Mouse (Mus musculus): ENCODE measurements around the gene Lrrc51. TPM values are rescaled to one million over a fixed set of nuclear protein-coding genes. Genes with fewer than 3 reads are reported as not detected.

Lrrc51 gene
- polyA plus RNA-seq, 1 experiment from 2014 or later: 6.0 TPM

DNA sequence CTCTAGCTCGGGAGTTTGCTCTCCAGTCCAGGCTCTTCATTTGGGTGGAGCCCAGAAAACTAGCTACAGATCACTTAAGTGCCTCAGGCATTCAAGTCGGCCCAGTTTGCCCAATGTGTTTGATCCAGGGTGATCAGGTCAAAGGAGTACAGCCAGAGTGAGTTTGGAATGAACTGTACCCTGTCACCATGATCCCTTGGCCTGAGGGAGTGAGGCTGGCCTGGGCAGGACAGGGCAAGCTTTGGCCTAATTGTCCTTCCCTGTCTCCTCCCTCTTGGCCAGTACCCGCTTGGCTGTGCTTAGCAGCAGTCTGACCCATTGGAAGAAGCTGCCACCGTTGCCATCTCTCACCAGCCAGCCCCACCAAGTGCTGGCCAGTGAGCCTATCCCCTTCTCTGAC lies 23.6 kb downstream of the Lrrc51 start:
- ATAC-seq: no peak
- CTCF ChIA-PET: no interaction called here
- POLR2A ChIA-PET: no interaction called here
- no peak for DNase-seq (ENCODE audit: low read depth, low spot score)
- no peaks in the 10 kb centered on the region for H3K27me3 ChIP-seq
- TF ChIP-seq CTCF (IDR thresholded peaks at IDR 0.05): no peak
- in situ Hi-C loops (cut with MboI; ENCODE audit: low pct_unique_long_range_greater_than_20kb): no loop called here

DNA sequence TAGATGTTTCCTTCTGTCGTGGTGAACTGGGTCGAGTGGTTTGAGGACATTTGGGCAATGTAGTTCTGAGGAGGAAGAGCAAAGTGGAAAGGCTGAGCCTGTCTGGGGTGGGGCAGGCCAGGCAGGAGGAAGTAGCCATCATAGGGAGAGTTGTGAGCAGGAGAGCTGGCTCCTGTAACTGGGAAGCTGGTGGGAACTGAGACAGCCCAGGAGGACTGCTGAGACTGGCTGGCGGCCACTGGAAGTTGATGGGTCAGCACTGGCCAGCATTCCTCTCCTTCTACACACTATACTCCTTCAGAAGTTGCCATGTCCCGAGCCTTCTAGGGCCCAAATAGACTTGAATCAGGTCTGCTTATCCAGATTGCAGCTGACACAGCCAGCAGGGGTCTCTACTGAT lies 25.3 kb downstream of the Lrrc51 start:
- no peaks in the 10 kb centered on the region for H3K27me3 ChIP-seq
- in situ Hi-C loops (cut with MboI; ENCODE audit: low pct_unique_long_range_greater_than_20kb): loop anchor here (10.0 kb wide), 1 partner anchor 244 kb away; the partner anchor contains the start of gene Clpb
- ATAC-seq (no peak), DNase-seq (ENCODE audit: low read depth, low spot score) (no peak)
- TF ChIP-seq CTCF (IDR thresholded peaks at IDR 0.05): no peak
- POLR2A ChIA-PET: no interaction called here
- CTCF ChIA-PET: no interaction called here

DNA sequence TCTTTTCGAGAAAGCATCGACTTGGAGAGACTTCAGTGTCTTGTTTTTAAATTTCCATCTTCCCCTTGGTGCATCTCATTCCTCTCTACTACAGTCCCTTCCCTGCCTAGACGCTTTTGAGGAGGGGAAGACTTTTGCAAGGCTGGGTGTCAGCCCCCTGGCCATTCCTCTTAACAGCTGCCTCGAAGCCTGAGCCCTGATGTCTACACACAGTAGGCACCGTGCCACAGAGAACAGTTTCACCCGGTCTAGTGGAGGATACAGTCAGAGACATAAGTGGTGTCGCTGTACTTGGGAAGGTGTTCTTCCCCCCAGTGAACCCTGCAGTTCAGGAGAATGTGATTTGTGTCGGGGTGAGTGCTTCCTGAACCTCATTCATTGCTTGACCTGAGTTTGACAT lies 27.0 kb downstream of the Lrrc51 start:
- no peak for ATAC-seq
- in situ Hi-C loops (cut with MboI; ENCODE audit: low pct_unique_long_range_greater_than_20kb): loop anchor here (10.0 kb wide), 1 partner anchor 242 kb away; the partner anchor contains the start of gene Clpb

DNA sequence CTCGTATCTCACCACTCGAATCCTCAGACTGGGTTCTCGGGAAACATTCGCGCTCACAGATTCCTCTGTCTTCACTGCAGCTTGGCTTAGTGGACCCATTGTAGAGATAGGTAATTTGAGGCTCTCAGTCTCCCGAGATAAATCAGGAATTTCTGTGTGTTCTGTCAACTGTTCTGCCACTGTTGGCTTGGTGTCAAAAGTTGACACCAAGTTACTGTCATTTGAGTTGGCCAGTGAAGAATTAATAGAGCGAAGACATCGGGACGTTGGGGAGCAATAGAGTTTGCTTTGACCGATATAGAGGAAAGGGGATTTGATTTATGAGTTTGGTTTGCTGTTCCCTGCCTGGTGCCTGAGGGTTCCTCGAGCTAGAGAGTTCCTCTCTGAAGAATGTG lies 27.4 kb downstream of the Lrrc51 start, which contains the start of gene Tomt:
TSS of gene Tomt (minus strand) at position 73 of the 395 bp plus-strand sequence.
- TF ChIP-seq CTCF (IDR thresholded peaks at IDR 0.05): no peak
- no peaks in the 10 kb centered on the region for H3K27me3 ChIP-seq
- ChIA-PET CTCF (no interaction called here), POLR2A (interaction anchor here (0.9 kb wide), 1 partner anchor 8 kb away, joined by 3 read pairs; no protein-coding TSS in a partner anchor)
- DNase-seq (ENCODE audit: low read depth, low spot score) (no peak), ATAC-seq (no peak)
- in situ Hi-C loops (cut with MboI; ENCODE audit: low pct_unique_long_range_greater_than_20kb): loop anchor here (10.0 kb wide), 1 partner anchor 241 kb away; the partner anchor contains the start of gene Clpb

More for the DNA sequence above, 27.0 kb downstream of the Lrrc51 start:
- no peak for DNase-seq (ENCODE audit: low read depth, low spot score)
- TF ChIP-seq CTCF (IDR thresholded peaks at IDR 0.05): no peak
- no peaks in the 10 kb centered on the region for H3K27me3 ChIP-seq
- CTCF ChIA-PET: interaction anchor here (1.4 kb wide), 1 partner anchor 36 kb away, joined by 3 read pairs; the partner anchor contains the start of gene Folr1
- POLR2A ChIA-PET: interaction anchor here (0.9 kb wide), 1 partner anchor 8 kb away, joined by 3 read pairs; no protein-coding TSS in a partner anchor

DNA sequence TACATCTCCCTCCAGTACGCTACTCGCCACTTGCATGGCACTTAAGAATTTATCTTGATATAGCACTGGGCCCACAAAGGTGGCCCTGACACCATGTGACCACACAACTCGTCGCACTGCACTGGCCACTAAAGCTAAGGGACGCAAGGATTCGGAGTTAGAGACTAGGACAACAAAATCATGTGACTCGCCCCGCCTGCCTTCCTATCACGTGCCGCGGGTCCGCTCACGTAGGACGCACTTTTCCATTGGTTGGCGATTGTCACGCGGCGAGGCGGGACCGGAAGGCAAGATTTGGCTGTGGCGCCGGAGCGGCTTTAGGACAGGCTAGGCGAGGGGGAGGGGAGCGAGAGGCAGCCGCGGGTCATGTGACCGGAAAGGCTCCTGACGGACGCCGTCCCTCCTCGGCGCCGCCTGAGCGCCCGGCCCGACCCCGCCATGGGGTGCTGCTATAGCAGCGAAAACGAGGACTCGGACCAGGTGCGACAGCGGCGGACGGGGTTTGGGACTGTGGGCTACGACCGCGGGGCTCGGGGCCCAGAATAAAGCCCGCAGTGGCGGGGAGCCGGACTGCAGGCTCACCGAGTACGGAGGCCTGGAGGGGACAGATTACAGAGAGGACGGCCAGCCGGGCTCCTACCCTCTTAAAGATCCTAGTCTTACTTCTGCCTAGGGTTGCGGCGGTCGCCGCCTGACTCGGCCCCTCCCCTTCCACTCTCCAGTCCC lies 28.0 kb downstream of the Lrrc51 start, which contains the start of gene Lamtor1:
TSS of gene Lamtor1 (plus strand) at position 344 of the 726 bp plus-strand sequence.
- DNase-seq (ENCODE audit: low read depth, low spot score) (peak; percentile 93), ATAC-seq (peak; percentile 89)
- no peaks in the 10 kb centered on the region for H3K27me3 ChIP-seq
- in situ Hi-C loops (cut with MboI; ENCODE audit: low pct_unique_long_range_greater_than_20kb): loop anchor here (10.0 kb wide), 1 partner anchor 241 kb away; the partner anchor contains the start of gene Clpb
- TF ChIP-seq CTCF (IDR thresholded peaks at IDR 0.05): no peak
- CTCF ChIA-PET: no interaction called here
- POLR2A ChIA-PET: interaction anchor here (0.9 kb wide), 1 partner anchor 7 kb away, joined by 3 read pairs; no protein-coding TSS in a partner anchor

DNA sequence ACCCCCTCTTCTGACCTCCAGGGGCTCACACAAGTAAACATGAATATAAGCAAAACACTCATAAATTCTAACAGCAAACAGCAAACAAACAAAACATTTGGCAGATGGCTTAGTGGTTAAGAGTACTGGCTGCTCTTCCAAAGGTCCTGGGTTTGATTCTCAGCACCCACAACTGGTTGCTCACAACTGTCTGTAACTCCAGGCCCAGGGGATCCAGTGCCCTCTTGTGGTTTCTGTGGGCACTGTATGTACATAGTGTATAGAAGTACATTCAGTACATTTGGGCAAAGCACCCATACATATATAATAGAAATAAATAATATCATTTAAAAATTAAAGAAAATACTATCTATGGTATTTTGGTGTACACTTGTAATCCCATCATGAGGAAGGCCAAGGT lies 30.8 kb downstream of the Lrrc51 start:
- ChIA-PET POLR2A (no interaction called here), CTCF (no interaction called here)
- in situ Hi-C loops (cut with MboI; ENCODE audit: low pct_unique_long_range_greater_than_20kb): loop anchor here (10.0 kb wide), 1 partner anchor 238 kb away; the partner anchor contains the start of gene Clpb
- no peak for DNase-seq (ENCODE audit: low read depth, low spot score)
- no peak for TF ChIP-seq CTCF (IDR thresholded peaks at IDR 0.05)
- ATAC-seq: no peak
- H3K27me3 ChIP-seq: no peaks in the 10 kb centered on the region

DNA sequence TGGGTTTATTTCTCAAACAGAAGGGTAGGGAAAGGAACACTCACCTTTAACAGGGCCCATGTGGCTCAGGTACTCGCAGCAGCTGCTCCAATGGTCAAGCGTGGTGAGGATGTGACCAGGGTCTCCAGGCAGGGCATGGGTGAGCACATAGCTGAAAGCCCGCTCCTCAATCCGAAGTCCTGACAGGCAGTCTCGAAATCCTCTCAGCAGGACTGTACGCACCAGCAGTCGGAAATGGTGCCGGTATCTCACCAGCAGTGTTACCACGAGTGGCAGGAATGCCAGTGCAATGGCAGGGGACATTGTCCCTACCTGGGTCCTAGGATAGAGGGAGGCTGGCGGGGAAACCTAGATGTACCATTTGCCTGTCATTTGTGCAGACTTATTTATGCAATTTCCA lies 31.7 kb downstream of the Lrrc51 start:
- no peak for TF ChIP-seq CTCF (IDR thresholded peaks at IDR 0.05)
- ATAC-seq: no peak
- no peaks in the 10 kb centered on the region for H3K27me3 ChIP-seq
- ChIA-PET CTCF (no interaction called here), POLR2A (no interaction called here)
- DNase-seq (ENCODE audit: low read depth, low spot score): no peak
- in situ Hi-C loops (cut with MboI; ENCODE audit: low pct_unique_long_range_greater_than_20kb): loop anchor here (10.0 kb wide), 1 partner anchor 237 kb away; the partner anchor contains the start of gene Clpb

DNA sequence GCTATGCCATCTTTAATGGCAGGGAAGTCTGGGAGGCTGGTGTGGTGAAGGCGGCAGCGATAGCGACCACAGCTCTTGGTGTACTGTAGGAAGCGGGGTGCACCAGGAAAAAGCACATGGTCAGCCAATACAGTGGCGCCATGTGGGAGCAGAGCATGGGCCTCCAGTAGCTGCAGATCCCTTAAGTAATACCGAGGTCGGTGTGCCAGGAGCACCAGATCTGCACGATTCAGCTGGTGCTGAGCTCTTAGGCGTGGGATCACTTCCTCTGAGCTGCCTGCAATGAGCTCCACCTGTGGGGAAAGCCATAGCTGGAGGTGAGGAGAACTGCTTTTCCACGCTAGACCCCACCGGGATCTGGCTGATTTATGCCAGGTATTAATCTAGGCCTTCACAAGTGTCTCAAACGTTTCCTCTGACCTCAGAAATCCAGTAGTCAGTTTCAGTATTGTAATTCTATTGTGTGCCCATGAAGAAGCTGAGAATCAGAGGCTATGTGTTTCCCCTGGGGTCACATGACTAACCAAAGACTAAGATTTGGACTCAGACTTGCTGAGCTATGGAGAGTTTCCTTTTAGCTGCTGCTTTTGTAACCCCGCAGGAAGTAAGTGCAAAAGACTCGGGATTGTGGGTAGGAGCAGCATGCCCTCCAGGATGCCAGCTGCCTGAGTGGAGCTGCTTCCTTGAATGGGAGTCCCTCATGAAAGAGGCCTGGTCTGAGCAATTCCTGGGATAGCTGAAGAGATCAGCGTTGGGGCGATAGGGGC lies 33.2 kb downstream of the Lrrc51 start:
- DNase-seq (ENCODE audit: low read depth, low spot score): no peak
- H3K27me3 ChIP-seq: no peaks in the 10 kb centered on the region
- POLR2A ChIA-PET: no interaction called here
- ATAC-seq: no peak
- in situ Hi-C loops (cut with MboI; ENCODE audit: low pct_unique_long_range_greater_than_20kb): loop anchor here (10.0 kb wide), 1 partner anchor 236 kb away; the partner anchor contains the start of gene Clpb
- CTCF ChIA-PET: no interaction called here
- no peak for TF ChIP-seq CTCF (IDR thresholded peaks at IDR 0.05)

DNA sequence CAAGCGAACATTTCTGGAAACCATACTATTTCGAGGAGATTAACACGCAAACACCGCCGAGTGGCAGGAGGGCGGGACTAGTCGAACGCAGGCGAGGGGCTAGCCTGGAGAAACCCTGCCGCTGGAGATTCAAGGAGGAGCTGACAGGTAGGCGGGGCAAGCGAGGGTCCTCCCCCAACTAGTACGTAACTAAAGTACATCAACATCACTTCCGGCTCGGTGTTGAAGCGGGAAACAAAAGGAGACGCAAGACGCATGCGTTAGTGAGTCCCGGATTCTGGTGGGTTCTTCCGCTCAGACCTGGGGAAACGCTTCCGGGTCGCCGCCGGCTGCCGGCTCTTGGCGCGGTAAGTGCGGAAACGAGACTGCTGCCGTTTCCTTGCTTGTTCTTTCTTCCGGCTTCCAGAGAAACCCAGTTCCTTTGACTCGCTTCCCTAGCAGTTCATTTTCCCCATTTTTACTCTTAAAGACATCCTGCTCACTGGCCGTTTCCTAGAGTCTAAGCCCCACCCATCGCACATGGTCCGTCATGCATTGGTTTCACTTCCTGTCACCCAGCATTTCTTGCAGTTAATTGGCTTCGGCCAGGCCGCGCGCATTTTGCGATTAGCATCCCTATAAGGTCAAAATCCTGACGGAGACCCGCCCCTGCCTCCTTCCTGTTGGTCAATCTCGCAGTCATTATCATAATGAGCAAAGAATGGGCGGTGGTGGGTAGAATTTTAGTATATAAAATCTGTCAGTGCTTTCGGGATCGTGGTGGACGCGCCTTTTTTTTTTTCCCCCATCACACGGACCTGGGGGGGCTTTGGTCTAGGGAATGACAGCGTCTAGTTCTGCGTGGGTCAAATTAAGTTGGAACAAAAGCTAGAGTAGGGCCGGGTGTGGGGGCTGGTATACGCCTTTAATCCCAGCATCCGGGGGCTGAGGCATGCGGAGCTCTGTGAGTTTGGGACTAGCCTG lies 37.3 kb downstream of the Lrrc51 start:
- H3K27me3 ChIP-seq: no peaks in the 10 kb centered on the region
- in situ Hi-C loops (cut with MboI; ENCODE audit: low pct_unique_long_range_greater_than_20kb): no loop called here
- ChIA-PET POLR2A (interaction anchor here (0.9 to 1.0 kb wide), 3 partner anchors 59 to 62 kb away, joined by 3 to 4 read pairs (median 4); no protein-coding TSS in a partner anchor), CTCF (interaction anchor here (1.1 to 1.8 kb wide), 3 partner anchors 27 to 230 kb away, joined by 3 to 5 read pairs (median 3); no protein-coding TSS in a partner anchor)
- TF ChIP-seq CTCF (IDR thresholded peaks at IDR 0.05): no peak
- peak; percentile 93 for DNase-seq (ENCODE audit: low read depth, low spot score)
- ATAC-seq: peak; percentile 83

Data from Patski (cell line).